Mouse (Mus musculus) thymus, adult 2 months (tissue): ENCODE data around the gene Serpini1.
"Not testable (repeated sequence)": the region's sequence is repeated elsewhere in the genome, so short reads cannot be mapped to it uniquely, and the experiment has no call there.

Source experiments
- CTCF ChIP-seq: fragments of 200-500 bp; IDR thresholded peaks from 2 replicates; pipeline ENCODE4 v1.5.1; 2012; ENCODE audit warnings: mild to moderate bottlenecking, control low read depth, low read length, moderate library complexity, borderline replicate concordance; ENCODE audit not compliant: control insufficient read depth, poor library complexity, insufficient read depth; ENCODE audit errors: extremely low read depth
- POLR2A ChIP-seq: fragments of 200-500 bp; IDR thresholded peaks from 2 replicates; pipeline ENCODE4 v1.6.1; 2012; ENCODE audit warnings: mild to moderate bottlenecking, low read length, control low read depth, moderate library complexity; ENCODE audit not compliant: control insufficient read depth, poor library complexity, insufficient read depth; ENCODE audit errors: extremely low read depth

DNA sequence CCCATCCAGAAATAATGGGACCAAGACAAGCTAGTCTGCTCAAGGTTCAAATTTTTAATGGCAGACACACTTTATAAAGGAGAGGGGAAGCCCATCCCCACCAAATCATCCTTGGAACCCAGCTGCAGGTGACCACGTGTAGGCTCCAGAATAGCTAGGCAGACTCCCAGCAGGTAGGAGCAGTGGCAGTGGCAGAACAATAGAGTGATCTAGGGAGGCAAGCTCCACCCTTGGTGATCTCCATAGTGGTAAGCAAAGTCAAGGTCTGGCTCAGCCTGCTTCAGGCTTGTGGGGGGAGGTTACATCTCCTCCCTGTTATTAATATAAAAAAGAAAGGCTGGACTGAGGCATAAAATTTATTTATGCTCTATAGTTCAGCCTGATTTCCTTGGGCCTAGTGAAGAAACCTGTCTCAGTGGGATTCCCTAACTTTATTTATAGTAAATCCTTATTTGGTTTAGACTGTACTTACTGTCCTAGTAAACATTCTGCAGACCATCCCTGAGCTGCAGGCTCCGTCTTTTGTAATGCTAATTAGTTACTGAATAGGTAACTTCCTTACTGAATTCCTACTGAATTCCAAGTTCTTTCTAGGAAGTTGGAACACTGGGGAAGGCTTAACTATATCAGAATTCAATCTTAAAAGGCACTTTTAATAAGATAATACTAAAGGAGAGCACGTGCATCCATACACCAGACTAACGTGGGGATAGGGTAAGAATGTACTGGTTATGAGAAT lies 93.2 kb downstream of the Serpini1 start:
- TF ChIP-seq CTCF, POLR2A: not testable (repeated sequence)
